Mouse (Mus musculus) megakaryocyte-erythroid progenitor cell, adult 5-6 weeks (primary cell): ENCODE measurements at regions not wholly inside any gene's neighbourhood (a gene's known extent, or its start where the extent isn't known, plus 50 kb on each side); places are given as distances from the start of the nearest gene placed in this dataset.

Experiments
- ATAC-seq: replicated peaks from 2 replicates; pipeline ENCODE4 v1.8.0; 2016; ENCODE audit warnings: mild to moderate bottlenecking, inconsistent platforms; ENCODE audit not compliant: severe bottlenecking, poor library complexity, low FRiP score, low TSS enrichment

DNA sequence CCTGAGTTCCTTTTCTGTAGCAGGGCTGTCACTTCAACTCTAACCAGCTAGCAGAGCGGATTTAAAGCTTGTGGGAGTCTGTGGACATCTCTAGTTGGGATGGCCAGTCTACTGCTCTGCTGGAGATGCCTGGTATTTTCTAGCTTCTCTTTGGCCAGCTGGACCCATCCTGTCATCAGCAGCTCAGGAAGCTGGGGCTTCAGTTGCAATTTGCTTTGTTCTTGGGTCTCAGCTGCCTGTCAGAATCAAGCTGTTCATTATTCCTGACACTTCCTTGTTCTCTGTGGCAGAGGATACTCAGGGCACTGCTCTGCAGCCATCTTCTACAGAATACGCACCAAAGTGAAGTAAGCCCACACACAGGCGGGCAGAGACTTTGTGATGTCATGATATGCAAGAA lies 200.8 kb downstream of the Etnk1 start:
- no peak for ATAC-seq

DNA sequence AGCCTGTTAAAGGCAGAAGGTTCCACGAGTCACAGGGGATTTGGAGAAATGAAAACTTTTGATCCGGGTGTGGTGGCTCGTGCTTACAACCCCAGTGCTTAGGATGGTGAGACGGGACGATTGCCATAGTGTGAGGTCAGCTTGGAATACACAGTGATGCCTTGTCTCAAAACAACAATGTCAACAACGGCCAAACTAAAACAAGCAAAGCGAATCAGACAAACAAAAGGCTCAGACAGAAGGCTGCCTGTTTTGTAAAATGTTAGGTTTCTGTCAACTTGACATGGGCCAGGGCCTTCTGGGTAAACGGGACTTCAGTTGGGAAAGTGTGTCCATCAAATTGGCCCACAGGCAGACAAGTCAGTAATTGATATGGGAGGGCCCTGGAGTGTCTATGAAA lies 201.6 kb downstream of the Etnk1 start:
- ATAC-seq: no peak

DNA sequence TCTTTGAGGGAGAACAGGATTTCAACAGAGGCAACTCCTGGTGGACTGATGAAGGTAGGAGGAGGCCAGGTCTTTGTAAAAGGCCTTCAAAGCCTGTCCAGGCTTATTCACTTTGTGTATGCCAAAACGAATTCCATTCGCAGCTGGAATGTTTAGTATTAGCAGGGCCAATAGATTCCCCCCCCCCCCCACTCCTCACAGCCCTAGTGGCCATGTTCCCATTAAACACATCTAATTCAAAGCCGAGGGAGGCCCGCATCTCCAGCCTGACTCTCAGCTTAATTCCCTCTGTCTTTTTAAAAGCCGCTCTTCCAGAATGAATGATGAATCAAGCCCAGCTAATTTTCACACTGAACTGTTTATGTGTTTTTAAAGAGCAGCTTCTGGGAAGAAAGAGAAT lies 205.5 kb downstream of the Etnk1 start:
- no peak for ATAC-seq

DNA sequence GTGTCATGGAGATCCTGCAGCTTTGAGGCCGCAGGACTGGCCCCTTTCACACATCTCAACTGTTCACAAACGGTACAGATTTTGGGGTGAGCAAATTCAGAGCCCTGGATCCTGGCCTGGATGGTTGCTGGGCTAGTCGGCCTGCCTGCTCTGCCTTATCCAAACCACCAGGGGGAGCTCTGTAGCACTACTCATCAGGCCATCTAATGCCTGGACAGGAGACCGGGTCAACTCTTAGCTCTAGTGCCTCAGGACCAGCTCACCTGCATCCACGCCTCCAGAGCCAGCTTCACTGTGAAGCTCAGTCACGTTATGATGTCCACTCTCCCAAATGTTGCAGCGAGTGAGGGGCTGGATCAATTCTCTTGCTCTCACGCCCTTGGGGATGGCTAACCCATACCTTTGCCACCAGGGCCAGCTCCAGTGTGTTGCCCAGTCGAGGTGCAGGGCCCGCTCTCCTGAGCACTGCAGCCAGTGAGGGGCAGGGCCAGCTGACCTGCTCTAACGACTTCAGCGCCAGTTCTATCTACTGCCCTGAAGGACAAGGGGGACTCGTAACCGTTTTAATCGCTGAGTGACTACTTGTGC lies 206.8 kb downstream of the Etnk1 start:
- peak; percentile 97 for ATAC-seq

DNA sequence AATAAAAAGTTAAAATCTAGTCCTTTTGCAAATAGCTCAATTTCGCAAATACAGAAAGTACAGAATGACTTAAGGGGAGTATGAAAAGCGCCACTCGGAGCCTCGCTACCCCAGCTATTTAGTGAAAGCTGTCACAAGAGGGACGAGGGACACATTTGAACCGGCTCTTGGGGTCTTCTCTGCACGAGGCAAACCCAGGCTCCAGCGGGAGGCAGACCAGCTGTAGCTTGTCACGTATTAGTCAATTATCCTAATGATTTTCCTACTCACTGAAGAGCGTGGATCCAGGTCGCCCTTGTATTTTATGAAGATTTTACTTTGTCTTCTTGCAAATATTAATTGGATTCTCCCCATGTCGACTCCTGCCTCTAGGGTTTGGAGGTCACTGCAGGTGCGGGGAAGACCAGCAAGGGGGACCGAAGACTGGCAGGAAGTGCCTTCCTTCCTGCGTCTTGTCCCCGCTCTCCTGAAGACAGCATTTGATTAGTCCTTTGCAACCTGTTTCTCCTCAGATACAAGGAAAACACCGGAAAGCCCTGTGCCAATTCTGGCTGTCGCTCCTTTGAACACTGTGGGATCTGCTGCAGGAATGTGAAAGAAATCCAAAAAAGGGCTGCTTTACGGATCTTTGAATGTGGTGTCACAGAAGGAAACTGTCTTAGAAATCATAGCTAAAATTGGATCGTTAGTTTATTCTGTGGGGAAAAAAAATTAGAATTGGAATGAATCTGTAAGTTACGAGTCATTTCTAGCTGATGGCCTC lies 209.1 kb downstream of the Etnk1 start:
- no peak for ATAC-seq

DNA sequence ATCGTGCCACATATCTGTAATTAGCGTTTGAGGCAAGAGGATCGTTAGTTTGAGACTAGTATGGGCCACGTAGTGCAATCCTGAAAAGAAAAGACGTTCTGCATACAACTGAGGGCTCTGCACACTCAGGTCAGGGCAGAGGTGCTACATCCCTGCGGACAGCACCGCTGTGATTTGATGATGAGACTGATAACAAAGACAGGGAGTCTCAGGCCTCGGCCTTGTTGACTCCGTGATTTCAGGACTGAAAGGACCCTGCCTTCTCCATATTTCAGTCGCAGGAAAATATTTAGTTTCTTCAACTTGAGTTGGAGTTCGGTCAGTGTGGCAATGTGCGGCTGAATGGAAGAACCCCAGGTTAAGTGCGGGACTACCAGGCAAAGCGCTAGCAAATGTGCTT lies 210.1 kb downstream of the Etnk1 start:
- no peak for ATAC-seq

DNA sequence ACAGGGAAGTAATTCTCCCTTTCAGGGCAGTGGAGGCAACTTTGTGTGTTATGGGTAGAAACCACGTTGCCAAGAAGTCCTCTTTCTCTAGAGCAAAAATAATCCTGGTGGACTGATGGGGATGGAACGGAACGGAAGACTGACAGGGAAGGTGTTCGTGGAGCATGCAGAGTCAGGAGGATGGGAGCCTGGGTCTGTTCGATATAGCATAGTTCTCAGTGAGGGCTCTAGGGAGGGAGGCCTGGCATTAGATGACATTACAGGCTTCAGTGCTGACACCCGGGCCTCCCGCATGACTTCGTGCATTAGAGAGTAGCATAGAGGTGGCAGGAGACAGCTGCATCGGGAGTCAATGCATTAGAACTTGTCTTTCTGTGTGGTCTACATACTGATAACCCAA lies 211.1 kb downstream of the Etnk1 start:
- no peak for ATAC-seq

DNA sequence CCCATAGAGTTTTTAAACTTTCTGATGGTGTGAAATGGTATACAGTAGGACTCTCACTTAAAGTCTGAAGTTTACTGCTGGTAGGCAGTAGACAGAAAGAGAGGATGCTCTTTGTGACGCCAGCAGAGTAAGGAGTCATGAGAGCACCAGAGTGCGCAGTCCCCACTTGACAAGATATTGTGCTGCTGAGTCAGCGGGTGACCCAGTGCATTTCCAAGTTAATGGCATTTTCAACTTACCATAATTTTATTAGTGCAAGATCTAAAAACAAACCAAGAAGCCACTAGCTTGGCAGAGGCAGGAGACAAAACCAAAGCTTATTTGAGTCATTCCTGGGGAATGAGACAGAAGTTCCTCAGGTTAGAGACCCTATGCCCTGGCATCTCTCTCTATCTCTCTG lies 213.5 kb downstream of the Etnk1 start:
- ATAC-seq: no peak

DNA sequence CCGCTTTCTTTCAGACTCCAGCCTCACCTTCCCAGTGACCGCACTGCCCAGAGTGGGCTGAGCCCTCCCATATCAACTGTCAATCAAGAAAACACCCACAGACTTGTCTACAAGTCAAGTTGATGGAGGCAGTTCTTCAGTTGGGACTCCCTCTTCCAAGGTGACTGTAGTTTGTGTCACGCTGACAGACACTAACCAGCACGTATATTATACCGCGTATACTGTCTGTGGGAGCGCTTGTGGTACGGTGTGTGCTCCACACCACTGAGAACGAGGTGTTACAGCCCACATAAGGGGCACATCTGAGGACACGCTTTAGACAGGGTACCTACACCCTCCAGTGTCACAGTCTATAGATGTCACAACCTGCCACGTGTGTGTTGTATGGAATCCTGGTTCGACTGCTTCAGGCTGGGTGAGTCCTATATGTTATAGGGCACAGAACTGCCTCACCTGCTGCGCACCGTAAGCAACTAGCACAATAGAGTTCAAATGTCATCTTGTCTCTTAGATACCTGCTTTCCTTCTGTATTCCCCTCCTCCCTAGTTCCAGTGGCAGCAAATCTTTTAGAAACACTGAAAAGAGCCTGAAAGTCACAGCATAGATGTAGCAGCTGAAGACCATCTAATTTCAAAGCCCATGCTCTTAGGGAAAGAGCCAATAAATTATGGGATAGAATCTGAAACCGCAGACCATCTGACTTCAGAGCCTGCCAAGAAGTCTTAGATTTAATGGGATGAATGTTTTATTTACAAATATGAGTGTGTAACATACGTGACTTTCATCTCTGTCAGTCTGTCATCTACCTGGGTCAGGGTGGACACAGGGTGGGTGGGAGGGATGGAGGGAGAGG lies 219.8 kb downstream of the Etnk1 start:
- no peak for ATAC-seq

DNA sequence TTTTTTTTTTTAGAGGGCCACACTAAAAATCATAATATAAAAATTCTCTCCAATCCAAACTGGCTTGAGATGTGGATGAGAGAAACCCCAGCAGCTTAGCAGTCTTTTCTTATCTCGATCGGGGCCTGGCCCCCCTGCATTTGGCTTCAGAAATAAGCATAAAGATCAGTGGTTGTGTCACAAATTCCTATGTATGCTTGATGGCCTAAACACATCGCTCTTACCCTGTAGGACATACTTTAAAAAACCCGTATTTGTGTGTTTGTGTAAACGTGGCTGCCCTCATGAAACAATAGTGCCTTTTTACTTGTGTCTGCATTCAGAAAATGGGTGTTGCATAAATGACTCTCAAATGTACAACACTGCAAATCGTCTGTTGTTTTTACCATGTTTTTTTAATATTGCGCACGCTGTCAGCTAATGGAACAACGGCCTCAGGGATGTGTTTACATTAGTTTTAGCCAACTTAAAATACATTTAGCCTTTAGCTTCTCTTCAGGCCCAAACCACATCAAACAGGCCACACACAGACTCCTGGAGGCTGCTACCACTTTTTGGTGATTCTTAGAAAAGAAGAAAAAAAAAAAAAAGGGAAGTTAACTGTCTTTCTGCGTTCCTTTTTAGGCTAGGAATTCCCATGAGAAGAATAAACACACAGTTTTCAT lies 226.7 kb downstream of the Etnk1 start:
- ATAC-seq: no peak

DNA sequence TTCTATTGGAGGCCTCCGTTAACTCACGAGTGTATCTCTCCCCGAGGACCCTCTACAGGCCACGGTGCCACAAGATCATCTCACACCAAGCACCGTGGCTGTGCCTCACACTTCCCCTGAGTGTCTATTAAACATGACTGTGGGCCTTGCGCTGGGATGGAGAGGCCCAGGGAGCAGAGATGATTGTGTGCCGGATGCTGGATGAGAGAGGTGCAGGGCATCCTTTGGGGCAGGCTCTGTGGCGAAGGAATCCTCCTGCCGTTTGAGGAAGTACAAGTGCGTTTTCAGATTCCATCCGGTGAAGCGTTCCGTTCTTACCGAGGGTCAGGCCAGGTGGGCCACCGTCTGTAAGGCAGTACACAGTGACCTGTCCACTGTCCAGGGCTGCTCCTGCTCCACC lies 227.4 kb downstream of the Etnk1 start:
- no peak for ATAC-seq

DNA sequence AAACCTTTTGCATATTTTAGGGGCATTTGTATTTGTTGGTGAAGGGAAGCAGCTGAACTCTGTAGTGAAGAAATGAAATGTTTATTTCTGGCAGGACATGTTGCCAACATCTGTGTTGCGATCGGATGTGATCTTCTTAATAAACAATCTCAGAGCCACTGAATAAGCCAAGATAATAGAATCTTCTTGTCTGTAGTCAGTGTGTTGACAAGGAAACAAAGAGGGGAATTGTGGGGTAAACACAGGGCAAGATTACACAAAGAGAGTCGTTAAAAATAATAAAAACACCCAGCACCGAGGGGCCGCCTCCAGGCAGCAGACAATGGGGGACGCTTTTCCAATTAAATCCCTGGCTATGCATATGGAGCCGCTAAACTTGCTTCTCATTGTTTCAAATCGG lies 234.4 kb downstream of the Etnk1 start:
- ATAC-seq: no peak

DNA sequence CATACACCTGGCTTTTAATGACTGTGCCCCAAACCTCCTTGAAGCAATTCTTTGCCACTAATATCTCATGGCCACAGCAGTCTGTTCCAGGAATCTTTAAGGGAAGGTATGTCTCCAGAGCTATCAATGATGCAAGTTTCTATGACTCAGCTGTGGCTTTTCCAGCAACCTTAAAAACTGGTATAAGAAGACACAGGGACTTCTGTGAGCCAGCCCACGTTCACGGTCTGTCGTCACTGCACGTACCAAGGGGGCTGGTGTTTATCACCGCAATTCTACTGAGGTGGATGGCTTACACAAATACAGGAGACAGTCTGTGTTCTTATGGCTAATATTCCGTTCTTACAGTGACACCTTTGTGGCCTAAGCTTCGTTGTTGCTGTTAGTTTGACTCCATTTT lies 234.9 kb downstream of the Etnk1 start:
- ATAC-seq: no peak

DNA sequence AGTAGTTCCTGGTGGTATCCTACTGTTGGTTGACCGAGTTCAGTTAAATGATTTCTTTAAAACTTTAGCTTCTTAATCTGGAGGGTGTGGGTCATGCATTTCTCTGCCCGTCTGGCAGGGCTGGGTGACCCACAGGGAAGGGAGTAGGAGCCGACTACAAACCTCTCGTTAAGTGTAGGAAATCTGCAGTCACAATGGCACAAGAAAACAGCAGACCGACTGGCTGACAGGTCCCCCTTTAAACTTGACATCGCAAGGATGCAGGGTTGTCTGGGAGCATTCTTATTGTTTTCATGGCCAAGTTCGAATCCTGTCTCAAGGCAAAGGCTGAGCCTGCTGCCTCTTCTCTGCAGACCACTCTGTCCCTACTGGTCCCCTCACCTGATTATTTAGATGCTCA lies 235.7 kb downstream of the Etnk1 start:
- ATAC-seq: no peak

DNA sequence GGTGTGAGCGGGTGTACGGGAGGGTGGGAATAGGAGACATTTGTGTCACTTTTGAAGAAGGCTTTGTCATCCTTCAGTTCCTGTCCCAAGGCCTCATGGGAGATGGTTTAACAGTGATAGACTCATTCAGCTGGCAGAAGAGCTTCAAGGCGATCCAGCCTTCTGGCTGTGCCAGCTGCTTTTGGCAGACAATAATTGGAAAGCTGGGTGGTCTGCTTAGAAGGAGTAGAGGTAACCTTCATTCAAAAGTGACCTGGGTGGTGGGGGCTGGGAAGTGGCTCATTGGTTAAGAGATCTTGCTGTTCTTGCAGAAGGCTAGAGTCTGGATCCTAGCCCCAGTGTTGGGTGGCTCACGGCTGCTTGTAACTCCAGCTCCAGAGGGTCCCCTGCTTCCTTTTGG lies 237.5 kb downstream of the Etnk1 start:
- no peak for ATAC-seq

DNA sequence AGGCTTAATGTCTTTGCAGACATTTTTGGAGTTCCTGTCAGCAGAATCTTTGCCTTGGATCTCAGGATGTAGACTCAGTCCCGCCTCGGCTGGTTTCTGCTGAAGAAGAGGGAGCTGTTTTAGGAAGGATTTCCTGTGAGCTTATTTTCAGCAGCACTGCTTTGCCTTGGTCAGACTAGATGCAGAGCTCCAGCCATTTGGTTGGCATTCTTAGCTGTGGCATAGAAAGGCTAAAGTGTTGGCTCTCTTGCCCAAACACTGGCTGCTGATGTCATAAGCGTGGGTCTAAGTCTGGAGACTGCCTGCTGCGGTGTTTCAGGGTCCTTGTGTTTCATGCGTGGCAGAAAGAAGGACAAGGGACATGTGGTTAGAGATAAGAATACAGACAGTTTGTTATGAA lies 245.0 kb downstream of the Etnk1 start:
- no peak for ATAC-seq

DNA sequence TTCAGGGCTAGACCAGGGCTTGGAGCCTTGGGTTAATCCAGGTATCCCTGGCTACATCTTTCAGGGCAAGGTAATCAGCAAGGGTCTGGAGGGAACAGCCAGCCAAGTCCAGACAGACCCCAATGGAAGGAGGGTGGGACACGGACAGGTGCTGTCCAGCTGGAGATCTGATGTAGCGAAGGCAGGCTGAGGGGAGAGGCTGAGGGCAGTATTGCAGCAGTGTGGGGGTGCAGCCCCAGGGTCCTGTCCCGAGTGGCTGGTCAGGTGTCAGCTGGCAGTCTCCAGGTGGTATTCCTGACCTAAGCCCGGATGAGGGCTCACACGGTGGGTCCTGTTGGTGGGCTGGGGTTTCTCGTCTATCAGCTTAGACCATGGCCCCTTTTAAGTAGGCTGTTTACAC lies 245.7 kb downstream of the Etnk1 start:
- ATAC-seq: no peak

DNA sequence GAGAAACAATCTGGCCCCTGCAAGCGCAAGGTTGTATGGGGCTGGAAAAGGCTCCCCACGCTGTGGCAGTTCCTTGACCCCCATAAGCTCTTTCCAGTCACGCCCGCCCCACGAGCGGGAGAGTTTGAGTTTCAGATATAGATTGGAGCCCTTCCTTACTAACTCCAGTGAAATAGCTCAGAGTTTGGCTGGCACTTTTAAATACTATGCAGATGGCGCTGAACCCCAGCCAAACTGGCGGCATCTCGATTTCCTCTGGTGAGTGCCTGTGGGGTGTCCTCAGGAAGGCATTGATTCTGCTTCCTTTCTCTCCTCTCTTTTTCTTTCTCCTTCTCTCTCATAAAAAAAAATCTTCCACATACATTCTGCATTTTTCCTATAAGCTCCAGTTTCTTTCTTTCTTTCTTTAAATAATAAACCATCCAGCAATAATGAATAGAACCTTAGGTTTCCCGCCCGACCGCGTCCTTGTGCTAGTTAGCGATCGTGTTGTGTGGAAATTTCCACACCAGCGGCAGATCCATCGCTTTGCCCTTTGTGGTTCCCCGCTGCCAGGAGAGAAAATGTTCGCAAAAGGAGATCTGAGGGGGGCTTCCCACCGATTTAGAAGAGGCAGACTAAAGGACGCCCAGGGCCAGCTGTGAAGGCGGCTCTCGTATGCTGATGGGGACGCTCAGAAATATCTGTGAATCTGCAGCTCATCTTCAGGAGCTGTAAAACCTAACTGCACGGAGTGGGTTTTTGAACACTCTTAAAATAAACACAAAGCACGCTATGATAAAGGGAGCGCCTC lies 247.8 kb downstream of the Etnk1 start:
- no peak for ATAC-seq

DNA sequence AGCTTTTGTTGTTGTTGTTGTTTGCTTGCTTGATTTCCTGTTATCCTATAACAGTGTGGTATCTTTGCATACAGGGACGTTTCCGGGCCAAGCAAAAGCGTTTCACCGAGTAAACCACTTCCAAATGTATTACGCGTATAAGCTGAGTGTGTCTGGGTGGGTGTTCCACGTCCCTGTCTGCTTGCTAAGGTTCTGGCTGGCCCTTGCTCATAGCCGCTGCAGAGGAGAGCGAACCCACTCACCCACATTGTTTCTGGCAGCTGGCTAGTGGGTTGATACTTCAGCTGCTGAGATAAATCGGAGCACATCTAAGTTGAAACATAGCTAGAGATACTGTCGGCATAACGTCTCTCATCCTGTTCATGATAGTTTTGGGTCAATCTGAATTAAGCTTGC lies 248.4 kb downstream of the Etnk1 start:
- ATAC-seq: no peak
